Mouse (Mus musculus) cerebellum, adult 2 months (tissue): ENCODE results near the gene Cpsf4. TPM values are rescaled to one million over a fixed set of nuclear protein-coding genes. Genes with fewer than 3 reads are reported as not detected.

Experiments
- DNase-seq, 2 experiments: peaks; one replicate each; pipeline ENCODE4 v3.0.0; 2021
- H3K27ac ChIP-seq: fragments of 200-500 bp; 2 replicates; pipeline ENCODE4 v1.5.1; 2012; ENCODE audit warnings: low read length, control low read depth, inconsistent platforms; ENCODE audit not compliant: insufficient read depth
- H3K27me3 ChIP-seq: fragments of 200-500 bp; 2 replicates; pipeline ENCODE4 v1.6.1; 2012; ENCODE audit warnings: inconsistent platforms, mild to moderate bottlenecking, low read length, moderate library complexity; ENCODE audit not compliant: control insufficient read depth, insufficient read depth
- H3K4me1 ChIP-seq: fragments of 200-500 bp; 2 replicates; pipeline ENCODE4 v1.6.1; 2011; ENCODE audit warnings: low read length; ENCODE audit not compliant: control insufficient read depth, insufficient read depth
- H3K4me3 ChIP-seq: fragments of 200-500 bp; replicated peaks from 2 replicates; pipeline ENCODE3; 2011; ENCODE audit warnings: mild to moderate bottlenecking, low read depth, low read length, control low read depth; ENCODE audit not compliant: insufficient read depth
- CTCF ChIP-seq: fragments of 200-500 bp; IDR thresholded peaks from 2 replicates; pipeline ENCODE4 v1.5.1; 2011; ENCODE audit warnings: low read depth, mild to moderate bottlenecking, control low read depth, low read length, moderate library complexity, borderline replicate concordance; ENCODE audit not compliant: insufficient read depth
- POLR2A ChIP-seq: fragments of 200-500 bp; IDR thresholded peaks from 2 replicates; pipeline ENCODE4 v1.6.1; 2011; ENCODE audit warnings: low read length, control low read depth, borderline replicate concordance; ENCODE audit not compliant: insufficient read depth
- WGBS: fragments of 180-500 bp; shearing (Covaris S2); methylation state at CpG from one replicate; pipeline ENCODE4 v1.1.7; 2018; 5-methylcytosine and 5-hydroxymethylcytosine counted together
- polyA plus RNA-seq: library from polyadenylated mRNA; depleted of rRNA; stranded (reverse); fragments of >200 nt; gene quantifications from 2 replicates; pipeline ENCODE4 v1.2.3, GENCODE M21; 2012

The Cpsf4 gene
- polyA plus RNA-seq, 1 experiment, result 40.9 TPM

DNA sequence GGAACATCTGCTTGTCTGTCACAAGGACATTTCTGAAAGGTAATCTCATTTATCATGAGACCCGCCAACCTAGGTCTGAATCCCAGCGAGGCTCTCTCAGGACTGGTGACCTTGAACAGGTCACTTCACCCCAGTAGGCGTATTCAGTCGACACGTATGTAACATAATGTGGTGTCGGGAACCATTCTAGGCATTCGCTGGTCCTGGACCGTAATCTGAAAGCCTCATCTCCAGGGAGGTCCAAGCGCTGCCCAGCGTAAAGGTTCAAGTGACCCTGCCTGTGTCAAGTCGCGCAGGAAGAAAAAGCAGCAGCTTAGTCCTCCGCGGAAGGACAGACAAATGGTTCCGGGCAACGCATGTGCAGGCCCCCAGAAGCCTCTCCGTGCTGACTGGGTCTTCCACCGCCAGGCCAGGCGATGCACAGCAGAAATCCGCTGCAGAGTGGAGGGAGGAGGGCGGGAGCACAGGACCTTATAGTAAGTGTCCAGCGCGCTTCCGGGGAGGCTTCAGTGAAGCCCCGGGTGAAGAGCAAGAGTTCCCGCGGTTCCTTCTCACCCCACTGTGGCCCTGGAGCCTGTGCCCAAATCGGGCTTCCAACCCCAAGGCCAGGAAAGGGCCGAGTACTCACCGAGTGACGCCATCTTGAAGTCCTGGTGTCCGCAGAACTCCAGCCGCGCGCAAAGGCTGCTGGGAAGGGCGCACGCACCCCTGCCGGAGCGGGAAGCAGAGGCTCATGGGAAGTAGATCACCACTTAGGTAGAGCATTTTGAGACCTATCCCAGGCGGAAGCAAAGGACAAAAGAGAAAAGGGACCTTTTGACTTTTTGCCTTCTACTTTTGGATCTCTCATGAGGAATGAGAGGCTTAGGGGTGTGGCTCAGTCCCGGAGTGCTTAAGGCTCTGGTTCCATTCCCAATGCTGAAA lies 24.1 kb downstream of the Cpsf4 start:
- H3K27me3 ChIP-seq, result no peaks in the 10 kb centered on the region
- H3K27ac ChIP-seq, result peak overlapping the region; percentile 78
- WGBS, result under 1% methylated on average over 41 of the region's 41 CpGs
- peak overlapping the region; percentile 88 for H3K4me3 ChIP-seq
- peak; percentile 93 for DNase-seq
- TF ChIP-seq CTCF (no peak), POLR2A (peak; percentile 63; the same call in 1 of the 2 replicates)
- H3K4me1 ChIP-seq, result peaks cover 5% of the 10 kb centered on the region; the same call in 1 of the 2 replicates

GRCm38 (mm10) chr5:145191962-145192361 lies 24.9 kb downstream of the Cpsf4 start, which contains the start of gene Atp5j2:
TSS of gene Atp5j2 (minus strand) at chr5:145192062.
- TF ChIP-seq CTCF (no peak), POLR2A (no peak)
- H3K27me3 ChIP-seq, result no peaks in the 10 kb centered on the region
- peak within 1 kb of the TSS; percentile 88 for H3K4me3 ChIP-seq
- H3K27ac ChIP-seq, result peak within 1 kb of the TSS; percentile 78
- H3K4me1 ChIP-seq, result peaks cover 5% of the 10 kb centered on the region; the same call in 1 of the 2 replicates
- 89% methylated on average over 2 of the region's 2 CpGs for WGBS
- DNase-seq, result no peak

GRCm38 (mm10) chr5:145200387-145200786 lies 33.4 kb downstream of the Cpsf4 start:
- 77% methylated on average over 7 of the region's 7 CpGs for WGBS
- Histone ChIP-seq H3K4me3 (peak overlapping the region; percentile 89), H3K27ac (no peak overlapping the region), H3K27me3 (no peaks in the 10 kb centered on the region), H3K4me1 (peaks cover 6% of the 10 kb centered on the region; the same call in 1 of the 2 replicates)
- DNase-seq, result no peak
- TF ChIP-seq POLR2A (no peak), CTCF (no peak)

DNA sequence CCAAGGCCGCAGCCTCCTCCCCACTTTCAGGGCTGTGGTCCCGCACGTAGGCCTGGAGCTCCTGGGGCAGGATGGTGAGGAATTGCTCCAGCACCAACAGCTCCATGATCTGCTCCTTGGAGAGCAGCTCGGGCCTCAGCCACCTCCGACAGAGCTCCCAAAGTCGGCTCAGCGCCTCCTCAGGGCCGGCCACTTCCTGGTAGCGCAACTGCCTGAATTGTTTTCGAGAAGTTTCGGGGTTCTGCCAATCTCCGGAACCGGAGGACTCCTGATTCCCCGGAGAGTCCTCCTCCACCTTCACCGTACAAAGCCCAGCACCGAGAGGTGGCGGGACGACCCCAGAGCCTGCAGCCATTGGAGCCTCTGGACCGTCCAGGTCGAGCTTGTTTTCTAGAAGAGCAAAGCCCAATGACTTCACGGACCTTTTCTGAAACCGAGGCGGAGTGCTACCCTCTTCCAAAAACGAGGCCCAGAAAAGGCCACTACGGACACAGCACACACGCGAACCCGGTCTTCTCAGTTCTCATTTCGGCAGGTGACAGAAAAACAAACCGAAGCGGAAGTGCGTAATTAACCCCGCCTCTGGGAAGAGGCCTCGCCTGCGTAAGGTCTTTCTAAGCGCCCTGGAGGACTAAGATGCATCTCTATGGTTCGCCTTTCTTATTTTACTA lies 34.4 kb downstream of the Cpsf4 start, which contains the start of gene Zkscan14:
Gene Zkscan14 (minus strand): TSS at position 548 of the 671 bp plus-strand sequence.
- Histone ChIP-seq H3K4me3 (peak within 1 kb of the TSS; percentile 89), H3K4me1 (peaks cover 9% of the 10 kb centered on the region), H3K27ac (0 out of 2 replicates have a peak within 1 kb of the TSS, but pooled peaks have one; percentile 8), H3K27me3 (no peaks in the 10 kb centered on the region)
- WGBS, result 2% methylated on average over 37 of the region's 37 CpGs
- TF ChIP-seq POLR2A (peak; percentile 75; the same call in 1 of the 2 replicates), CTCF (no peak)
- peak; percentile 78 to 85 for DNase-seq

- peaks cover 9% of the 10 kb centered on the region for H3K4me1 ChIP-seq
- H3K4me3 ChIP-seq, result no peak overlapping the region
- no peaks in the 10 kb centered on the region for H3K27me3 ChIP-seq
- DNase-seq, result no peak
- H3K27ac ChIP-seq, result no peak overlapping the region
- no peak for TF ChIP-seq POLR2A
- no peak for TF ChIP-seq CTCF
- WGBS, result 47% methylated on average over 3 of the region's 3 CpGs
Measured at GRCm38 (mm10) chr5:145202446-145202845, 35.4 kb downstream of the Cpsf4 start.

- peak; percentile 98 to 99 for DNase-seq
- WGBS, result under 1% methylated on average over 22 of the region's 22 CpGs
- TF ChIP-seq POLR2A (peak; percentile 64; the same call in 1 of the 2 replicates), CTCF (no peak)
- Histone ChIP-seq H3K27ac (peak within 1 kb of the TSS; percentile 69), H3K4me3 (peak within 1 kb of the TSS; percentile 72), H3K4me1 (peaks cover 9% of the 10 kb centered on the region), H3K27me3 (no peaks in the 10 kb centered on the region)
Measured at GRCm38 (mm10) chr5:145203936-145204691, 37.1 kb downstream of the Cpsf4 start, which contains the start of gene Zkscan5. TSS of gene Zkscan5 (plus strand) at chr5:145204562.

DNA sequence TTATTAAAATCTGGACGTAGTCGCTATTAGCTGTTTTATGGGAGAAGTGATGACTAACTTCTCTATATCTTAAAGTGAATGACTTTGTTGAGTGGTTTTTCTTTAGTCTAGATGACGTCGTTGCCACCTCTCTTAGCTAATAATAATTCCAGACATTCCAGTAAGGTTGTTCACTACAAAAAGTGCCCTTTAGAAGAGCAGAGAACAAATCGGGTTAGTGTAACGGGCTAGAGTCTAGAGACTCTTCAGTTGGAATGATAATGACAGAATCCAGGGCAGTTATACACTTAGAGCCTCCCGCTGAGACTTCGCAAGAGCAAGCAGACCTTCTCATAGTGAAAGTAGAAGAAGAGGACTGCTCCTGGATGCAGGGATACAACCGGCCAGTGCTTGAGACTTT lies 38.0 kb downstream of the Cpsf4 start:
- H3K4me3 ChIP-seq, result peak overlapping the region; percentile 14

More for the DNA sequence above, 38.0 kb downstream of the Cpsf4 start:
- Histone ChIP-seq H3K27me3 (no peaks in the 10 kb centered on the region), H3K27ac (no peak overlapping the region), H3K4me1 (peaks cover 9% of the 10 kb centered on the region)
- WGBS, result 16% methylated on average over 9 of the region's 9 CpGs
- DNase-seq, result no peak
- TF ChIP-seq POLR2A, result no peak
- no peak for TF ChIP-seq CTCF
